Mouse (Mus musculus) heart, embryonic 11.5 days (tissue): ENCODE data around the gene Sfi1. TPM values are rescaled to one million over a fixed set of nuclear protein-coding genes. Genes with fewer than 3 reads are reported as not detected.

Experiments
- ATAC-seq: fragments of 200-750 bp; cut with Nextera tagmentation; replicated peaks from 2 replicates; pipeline ENCODE4 v1.8.0; 2017; ENCODE audit warnings: moderate library complexity; ENCODE audit not compliant: insufficient number of reproducible peaks, low FRiP score, low TSS enrichment
- H3K27ac ChIP-seq: fragments of 300-500 bp; sonication (generic); 2 replicates; pipeline ENCODE4 v1.5.1; 2014; ENCODE audit warnings: mild to moderate bottlenecking, low read depth, low read length
- H3K27me3 ChIP-seq: fragments of 300-500 bp; sonication (generic); 2 replicates; pipeline ENCODE4 v1.6.1; 2014; ENCODE audit warnings: mild to moderate bottlenecking, low read length, mixed read lengths; ENCODE audit not compliant: control insufficient read depth, insufficient read depth
- H3K36me3 ChIP-seq: fragments of 300-500 bp; sonication (generic); 2 replicates; pipeline ENCODE4 v1.6.1; 2014; ENCODE audit warnings: mild to moderate bottlenecking, low read length, moderate library complexity, mixed read lengths; ENCODE audit not compliant: control insufficient read depth, insufficient read depth
- H3K4me1 ChIP-seq: fragments of 300-500 bp; sonication (generic); 2 replicates; pipeline ENCODE4 v1.6.1; 2014; ENCODE audit warnings: low read length; ENCODE audit not compliant: control insufficient read depth, insufficient read depth
- H3K4me2 ChIP-seq: fragments of 300-500 bp; sonication (generic); 2 replicates; pipeline ENCODE4 v1.6.1; 2014; ENCODE audit warnings: mild to moderate bottlenecking, moderate library complexity
- H3K4me3 ChIP-seq: fragments of 300-500 bp; sonication (generic); 2 replicates; pipeline ENCODE4 v1.5.1; 2014; ENCODE audit warnings: low read depth, low read length
- H3K9ac ChIP-seq: fragments of 300-500 bp; sonication (generic); 2 replicates; pipeline ENCODE4 v1.6.1; 2014; ENCODE audit warnings: mild to moderate bottlenecking, low read depth, low read length, moderate library complexity
- H3K9me3 ChIP-seq: fragments of 300-500 bp; sonication (generic); replicated peaks from 2 replicates; pipeline ENCODE4 v1.6.1; 2016; ENCODE audit warnings: low read length; ENCODE audit not compliant: control insufficient read depth
- WGBS: fragments of 180-500 bp; shearing (Covaris S2); extraction: QIAGEN DNeasy Blood & Tissue Kit; methylation state at CpG from one replicate; pipeline ENCODE4 v1.1.7; 2014; ENCODE audit not compliant: insufficient replicate concordance; 5-methylcytosine and 5-hydroxymethylcytosine counted together
- polyA plus RNA-seq: library from polyadenylated mRNA; unstranded; fragments of >200 nt; fragmentation: Nextera tagmentation; extraction: Ambion mirVana; gene quantifications from 2 replicates; pipeline ENCODE4 v1.2.1, GENCODE M21; 2014

Sfi1 gene
- polyA plus RNA-seq: 7.6 and 8.6 TPM in 2 replicates

DNA sequence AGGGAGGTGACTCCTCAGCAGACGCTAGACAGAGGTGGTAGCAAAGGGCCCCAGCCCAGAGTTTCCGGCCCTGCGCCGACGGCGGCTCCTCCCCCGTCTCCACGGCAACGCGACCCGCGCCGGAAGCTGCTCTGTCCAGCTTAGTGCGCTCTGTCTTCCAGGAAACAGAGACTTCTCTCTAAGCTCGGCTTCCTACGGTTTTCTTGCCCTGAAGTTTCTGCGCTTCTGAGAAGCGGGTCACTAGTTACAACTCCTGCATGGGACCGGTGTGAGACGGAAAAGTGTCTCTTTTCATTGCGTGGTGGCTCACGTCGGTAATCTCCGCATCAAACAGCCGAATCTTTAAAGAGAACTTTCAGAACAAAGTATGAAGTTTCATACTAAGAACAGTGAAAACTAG lies at the start of gene Sfi1:
TSS of gene Sfi1 (minus strand) at position 101 of the 400 bp plus-strand sequence.
- WGBS: 81% methylated on average over 25 of the region's 25 CpGs
- Histone ChIP-seq H3K9me3 (no peaks in the 10 kb centered on the region), H3K4me1 (no peaks in the 10 kb centered on the region), H3K27ac (no peak within 1 kb of the TSS), H3K9ac (no peak within 1 kb of the TSS), H3K4me2 (no peak within 1 kb of the TSS), H3K27me3 (no peaks in the 10 kb centered on the region), H3K36me3 (no peaks in the 10 kb centered on the region), H3K4me3 (no peak within 1 kb of the TSS)
- ATAC-seq: no peak

DNA sequence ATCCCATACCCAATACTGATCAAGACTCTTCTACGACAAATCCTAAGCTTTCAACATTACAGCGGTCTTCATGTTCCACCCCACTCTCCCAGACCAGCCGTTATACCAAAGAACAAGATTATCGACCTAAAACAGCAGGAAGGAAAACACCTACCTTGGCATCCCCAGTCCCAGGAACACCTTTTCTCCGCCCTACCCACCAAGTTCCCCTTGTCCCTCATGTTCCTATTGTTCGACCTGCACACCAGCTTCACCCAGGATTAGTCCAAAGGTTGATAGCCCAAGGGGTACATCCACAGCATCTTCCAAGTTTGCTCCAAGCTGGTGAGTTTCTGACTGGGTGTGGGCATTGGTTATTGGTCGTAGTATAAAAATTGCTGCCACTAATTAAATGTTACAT lies 49.1 kb upstream of the Sfi1 start:
- H3K4me2 ChIP-seq: no peak overlapping the region
- WGBS: 94% methylated on average over 7 of the region's 7 CpGs
- peaks cover 61% of the 10 kb centered on the region for H3K36me3 ChIP-seq
- no peak for ATAC-seq
- no peaks in the 10 kb centered on the region for H3K4me1 ChIP-seq
- no peaks in the 10 kb centered on the region for H3K9me3 ChIP-seq
- no peak overlapping the region for H3K27ac ChIP-seq
- no peak overlapping the region for H3K4me3 ChIP-seq
- no peaks in the 10 kb centered on the region for H3K27me3 ChIP-seq
- no peak overlapping the region for H3K9ac ChIP-seq

DNA sequence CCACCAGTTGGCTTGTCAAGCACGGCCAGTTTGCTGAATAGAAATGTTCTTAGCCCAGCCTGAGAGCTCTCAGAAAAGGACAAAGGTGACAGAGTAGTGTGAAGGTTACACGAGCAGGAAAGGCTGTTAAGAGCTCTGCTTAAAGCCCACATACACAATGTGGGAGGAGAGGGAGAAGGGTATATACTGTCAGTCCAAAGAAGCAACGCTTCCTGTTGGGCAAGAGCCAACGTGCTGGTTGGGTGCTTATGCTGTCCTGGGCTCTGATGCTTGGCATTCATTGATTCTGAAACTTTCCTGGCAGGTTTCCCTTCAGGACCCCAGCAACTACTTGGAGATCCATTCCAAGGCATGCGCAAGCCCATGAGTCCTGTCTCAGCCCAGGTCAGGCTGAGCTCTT lies 42.0 kb upstream of the Sfi1 start:
- Histone ChIP-seq H3K27me3 (no peaks in the 10 kb centered on the region), H3K27ac (no peak overlapping the region), H3K4me3 (no peak overlapping the region), H3K36me3 (peaks cover 45% of the 10 kb centered on the region), H3K4me2 (no peak overlapping the region), H3K9ac (no peak overlapping the region), H3K4me1 (no peaks in the 10 kb centered on the region), H3K9me3 (no peaks in the 10 kb centered on the region)
- ATAC-seq: no peak
- WGBS: 88% methylated on average over 5 of the region's 5 CpGs

DNA sequence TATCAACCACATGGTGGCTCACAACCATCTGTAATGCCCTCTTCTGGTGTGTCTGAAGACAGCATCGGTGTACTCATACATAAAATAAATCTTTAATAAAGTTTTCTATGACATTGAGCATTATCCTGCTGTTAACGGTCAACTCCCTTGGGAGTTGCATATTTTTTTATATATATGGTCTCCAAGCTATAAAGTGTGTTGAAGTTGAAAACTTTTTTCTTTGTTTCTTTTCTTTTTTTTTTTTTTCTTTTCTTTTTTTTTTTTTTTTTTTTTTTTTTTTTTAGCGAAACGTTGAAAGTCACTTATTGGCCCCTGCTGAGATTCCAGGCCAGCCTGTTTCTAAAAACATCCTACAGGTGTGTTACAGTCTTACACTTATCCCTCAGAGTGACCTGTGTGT lies 40.4 kb upstream of the Sfi1 start:
- Histone ChIP-seq H3K4me1 (no peaks in the 10 kb centered on the region), H3K36me3 (peaks cover 47% of the 10 kb centered on the region), H3K27ac (no peak overlapping the region), H3K9ac (no peak overlapping the region), H3K9me3 (no peaks in the 10 kb centered on the region), H3K4me2 (no peak overlapping the region), H3K4me3 (no peak overlapping the region), H3K27me3 (no peaks in the 10 kb centered on the region)
- ATAC-seq: no peak
- whole genome bisulfite sequencing: 95% methylated on average over 4 of the region's 4 CpGs

DNA sequence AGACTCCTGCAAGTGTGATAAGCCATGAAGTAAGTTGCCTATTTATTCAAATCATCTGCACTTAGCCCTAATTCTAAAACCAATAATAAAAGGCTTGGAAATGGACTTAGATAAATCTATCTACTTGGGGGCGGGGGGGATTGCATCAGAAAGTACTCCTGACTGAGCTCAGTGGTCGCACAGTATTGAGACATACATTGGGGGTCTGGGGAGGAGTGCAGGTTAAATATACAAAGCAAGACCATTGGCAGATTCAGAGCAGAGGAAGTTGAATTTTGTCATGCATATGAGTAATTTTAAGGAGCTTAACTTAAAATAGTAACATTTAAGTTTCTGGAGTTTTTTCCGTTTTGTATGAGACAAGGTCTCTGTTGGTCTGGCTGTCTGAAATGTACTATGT lies 39.0 kb upstream of the Sfi1 start:
- Histone ChIP-seq H3K4me1 (no peaks in the 10 kb centered on the region), H3K27ac (no peak overlapping the region), H3K9me3 (no peaks in the 10 kb centered on the region), H3K4me3 (no peak overlapping the region), H3K27me3 (no peaks in the 10 kb centered on the region), H3K4me2 (no peak overlapping the region), H3K9ac (no peak overlapping the region), H3K36me3 (peaks cover 39% of the 10 kb centered on the region)
- no peak for ATAC-seq
- 87% methylated on average over 3 of the region's 3 CpGs for WGBS

DNA sequence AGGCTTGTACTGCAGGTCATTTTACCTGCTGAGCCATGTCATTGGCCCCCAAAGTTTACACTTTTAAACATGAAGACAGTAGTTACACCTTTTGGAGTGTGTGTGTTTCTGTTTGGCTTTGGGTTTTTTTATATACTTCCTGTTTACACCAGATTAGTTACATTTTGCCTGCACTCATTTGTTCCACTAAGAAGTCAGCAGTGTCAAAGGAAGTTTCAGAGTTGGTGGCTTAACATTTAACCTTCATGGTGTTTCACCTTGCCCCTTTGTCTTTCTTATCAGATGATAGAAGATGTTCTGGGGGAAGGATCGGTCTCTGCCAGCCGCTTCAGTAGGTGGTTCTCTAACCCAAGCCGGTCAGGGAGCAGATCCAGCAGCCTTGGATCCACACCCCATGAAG lies 33.9 kb upstream of the Sfi1 start:
- no peaks in the 10 kb centered on the region for H3K27me3 ChIP-seq
- no peak overlapping the region for H3K4me2 ChIP-seq
- no peaks in the 10 kb centered on the region for H3K9me3 ChIP-seq
- peaks cover 46% of the 10 kb centered on the region for H3K36me3 ChIP-seq
- ATAC-seq: no peak
- WGBS: 91% methylated on average over 3 of the region's 3 CpGs
- H3K4me3 ChIP-seq: no peak overlapping the region
- no peak overlapping the region for H3K9ac ChIP-seq
- H3K4me1 ChIP-seq: no peaks in the 10 kb centered on the region
- no peak overlapping the region for H3K27ac ChIP-seq

DNA sequence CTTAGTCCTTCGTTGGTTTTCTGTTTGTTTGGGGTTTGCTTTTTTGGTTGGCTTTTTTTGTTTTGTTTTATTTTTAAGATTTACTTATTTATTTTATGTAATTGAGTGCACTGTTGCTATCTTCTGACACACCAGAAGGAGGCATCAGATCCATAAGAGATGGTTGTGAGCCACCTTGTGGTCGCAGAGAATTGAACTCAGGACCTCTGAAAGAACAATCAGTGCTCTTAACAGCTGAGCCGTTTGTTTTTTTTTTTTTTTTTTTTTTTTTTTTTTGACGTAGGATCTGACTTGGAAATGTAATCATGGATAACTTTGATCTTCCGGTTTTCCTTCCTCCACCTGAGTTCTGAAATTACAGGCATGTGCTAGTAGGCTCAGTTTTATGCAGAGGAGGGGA lies 29.8 kb upstream of the Sfi1 start:
- Histone ChIP-seq H3K9me3 (no peaks in the 10 kb centered on the region), H3K36me3 (peaks cover 40% of the 10 kb centered on the region), H3K27ac (no peak overlapping the region), H3K4me3 (no peak overlapping the region), H3K4me1 (no peaks in the 10 kb centered on the region), H3K9ac (no peak overlapping the region), H3K27me3 (no peaks in the 10 kb centered on the region), H3K4me2 (no peak overlapping the region)
- no peak for ATAC-seq
- WGBS: 69% methylated on average over 5 of the region's 5 CpGs

DNA sequence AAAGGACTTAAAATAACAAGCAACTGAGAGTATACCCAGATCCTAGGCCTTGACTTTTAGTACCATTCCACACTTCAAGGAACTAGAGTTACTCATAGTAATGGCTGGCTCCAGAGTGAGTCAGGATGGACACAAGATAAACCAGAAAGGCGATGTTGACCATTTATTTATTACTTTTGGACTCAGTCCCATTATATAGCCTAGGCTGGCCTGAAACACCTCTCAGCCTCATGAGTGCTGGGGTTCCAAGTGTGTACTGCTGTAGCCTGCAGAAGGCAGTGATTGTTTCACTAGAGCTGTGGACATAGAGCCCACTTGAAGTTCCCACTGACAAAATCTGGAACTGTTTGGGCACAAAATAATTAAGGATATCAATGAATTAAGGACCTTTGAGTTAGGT lies 19.3 kb upstream of the Sfi1 start:
- WGBS: 86% methylated on average over 1 of the region's 1 CpGs
- Histone ChIP-seq H3K4me3 (no peak overlapping the region), H3K9me3 (no peaks in the 10 kb centered on the region), H3K9ac (no peak overlapping the region), H3K4me2 (no peak overlapping the region), H3K27me3 (no peaks in the 10 kb centered on the region), H3K4me1 (no peaks in the 10 kb centered on the region), H3K36me3 (peaks cover 36% of the 10 kb centered on the region), H3K27ac (no peak overlapping the region)
- ATAC-seq: no peak

DNA sequence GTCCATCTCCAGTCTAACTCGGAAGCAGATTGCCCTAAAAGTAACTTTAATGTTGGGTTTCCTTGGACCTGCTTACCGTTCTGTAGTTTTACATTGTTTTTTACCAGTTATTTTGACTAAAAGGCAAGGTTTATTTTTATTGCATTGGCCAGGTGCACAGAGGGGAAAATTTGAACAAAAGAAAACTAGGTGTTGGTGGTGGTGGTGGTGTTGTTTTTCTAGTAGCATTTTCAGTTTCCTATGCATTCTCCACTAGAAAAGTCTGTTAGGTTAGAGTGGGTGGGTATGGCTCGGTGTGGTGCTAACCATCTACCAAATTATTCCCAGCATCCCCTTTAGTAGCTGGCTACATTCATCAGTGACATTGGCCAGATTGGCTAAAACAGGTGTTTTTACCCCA lies 13.5 kb upstream of the Sfi1 start:
- peaks cover 19% of the 10 kb centered on the region for H3K36me3 ChIP-seq
- H3K27me3 ChIP-seq: no peaks in the 10 kb centered on the region
- no peaks in the 10 kb centered on the region for H3K4me1 ChIP-seq
- no peak overlapping the region for H3K4me3 ChIP-seq
- no peak overlapping the region for H3K4me2 ChIP-seq
- no peak overlapping the region for H3K9ac ChIP-seq
- ATAC-seq: no peak
- WGBS: 92% methylated on average over 3 of the region's 3 CpGs
- no peaks in the 10 kb centered on the region for H3K9me3 ChIP-seq
- no peak overlapping the region for H3K27ac ChIP-seq
